Mouse (Mus musculus): ENCODE measurements around the gene Slc24a2. TPM values are rescaled to one million over a fixed set of nuclear protein-coding genes. Genes with fewer than 3 reads are reported as not detected.

Gene Slc24a2
- polyA plus RNA-seq, 1 experiment from 2014 or later: 1.0 TPM

GRCm38 (mm10) chr4:87109331-87110059 is 120.8 kb downstream of the Slc24a2 start:
- Histone ChIP-seq H3K4me3 (no peak overlapping the region), H3K4me1 (no peaks in the 10 kb centered on the region), H3K36me3 (no peaks in the 10 kb centered on the region), H3K27me3 (no peaks in the 10 kb centered on the region), H3K9me3 (no peaks in the 10 kb centered on the region), H3K9ac (no peak overlapping the region), H3K4me2 (no peak overlapping the region), H3K27ac (no peak overlapping the region)
- WGBS: 84% methylated on average over 8 of the region's 8 CpGs
- ATAC-seq (ENCODE audit: insufficient number of reproducible peaks, insufficient read depth, low FRiP score, low TSS enrichment, low read depth): no peak

- Histone ChIP-seq H3K4me2 (no peak overlapping the region), H3K27ac (no peak overlapping the region), H3K4me3 (no peak overlapping the region), H3K27me3 (no peaks in the 10 kb centered on the region), H3K36me3 (no peaks in the 10 kb centered on the region), H3K4me1 (no peaks in the 10 kb centered on the region), H3K9me3 (no peaks in the 10 kb centered on the region), H3K9ac (no peak overlapping the region)
- 0 out of 2 replicates have a peak, but pooled peaks have one; percentile 15 for ATAC-seq (ENCODE audit: insufficient number of reproducible peaks, insufficient read depth, low FRiP score, low TSS enrichment, low read depth)
- WGBS: 63% methylated on average over 5 of the region's 5 CpGs
Measured at GRCm38 (mm10) chr4:87100936-87101335, 129.3 kb downstream of the Slc24a2 start.

GRCm38 (mm10) chr4:87096186-87096585 is 134.1 kb downstream of the Slc24a2 start:
- no peak for ATAC-seq (ENCODE audit: insufficient number of reproducible peaks, insufficient read depth, low FRiP score, low TSS enrichment, low read depth)
- Histone ChIP-seq H3K27ac (no peak overlapping the region), H3K36me3 (no peaks in the 10 kb centered on the region), H3K4me2 (no peak overlapping the region), H3K27me3 (no peaks in the 10 kb centered on the region), H3K9me3 (no peaks in the 10 kb centered on the region), H3K9ac (no peak overlapping the region), H3K4me3 (no peak overlapping the region), H3K4me1 (no peaks in the 10 kb centered on the region)
- 75% methylated on average over 5 of the region's 5 CpGs for WGBS

- H3K9me3 ChIP-seq: no peaks in the 10 kb centered on the region
- no peaks in the 10 kb centered on the region for H3K36me3 ChIP-seq
- 0 out of 2 replicates have a peak, but pooled peaks cover 3% of the 10 kb centered on the region for H3K27me3 ChIP-seq
- no peak overlapping the region for H3K9ac ChIP-seq
- H3K4me3 ChIP-seq: no peak overlapping the region
- no peaks in the 10 kb centered on the region for H3K4me1 ChIP-seq
- 86% methylated on average over 3 of the region's 3 CpGs for WGBS
- H3K4me2 ChIP-seq: no peak overlapping the region
- no peak for ATAC-seq (ENCODE audit: insufficient number of reproducible peaks, insufficient read depth, low FRiP score, low TSS enrichment, low read depth)
- no peak overlapping the region for H3K27ac ChIP-seq
Measured at GRCm38 (mm10) chr4:87093612-87094011, 136.7 kb downstream of the Slc24a2 start.

- no peak overlapping the region for H3K27ac ChIP-seq
- peaks cover 6% of the 10 kb centered on the region; the same call in 1 of the 2 replicates for H3K4me1 ChIP-seq
- no peaks in the 10 kb centered on the region for H3K9me3 ChIP-seq
- H3K9ac ChIP-seq: no peak overlapping the region
- ATAC-seq (ENCODE audit: insufficient number of reproducible peaks, insufficient read depth, low FRiP score, low TSS enrichment, low read depth): no peak
- H3K4me3 ChIP-seq: no peak overlapping the region
- H3K27me3 ChIP-seq: 0 out of 2 replicates have a peak, but pooled peaks cover 4% of the 10 kb centered on the region
- no peak overlapping the region for H3K4me2 ChIP-seq
- no peaks in the 10 kb centered on the region for H3K36me3 ChIP-seq
Measured at GRCm38 (mm10) chr4:87090841-87091240, 139.4 kb downstream of the Slc24a2 start.

- Histone ChIP-seq H3K4me2 (no peak overlapping the region), H3K27me3 (peaks cover 14% of the 10 kb centered on the region; the same call in 1 of the 2 replicates), H3K9ac (no peak overlapping the region), H3K4me1 (peaks cover 6% of the 10 kb centered on the region; the same call in 1 of the 2 replicates), H3K27ac (no peak overlapping the region), H3K9me3 (no peaks in the 10 kb centered on the region), H3K36me3 (no peaks in the 10 kb centered on the region), H3K4me3 (no peak overlapping the region)
- 72% methylated on average over 6 of the region's 6 CpGs for WGBS
- no peak for ATAC-seq (ENCODE audit: insufficient number of reproducible peaks, insufficient read depth, low FRiP score, low TSS enrichment, low read depth)
Measured at GRCm38 (mm10) chr4:87088713-87089112, 141.6 kb downstream of the Slc24a2 start.

- no peak overlapping the region for H3K4me2 ChIP-seq
- H3K9ac ChIP-seq: no peak overlapping the region
- no peak for ATAC-seq (ENCODE audit: insufficient number of reproducible peaks, insufficient read depth, low FRiP score, low TSS enrichment, low read depth)
- peaks cover 14% of the 10 kb centered on the region; the same call in 1 of the 2 replicates for H3K27me3 ChIP-seq
- H3K36me3 ChIP-seq: no peaks in the 10 kb centered on the region
- H3K27ac ChIP-seq: no peak overlapping the region
- H3K4me1 ChIP-seq: peaks cover 6% of the 10 kb centered on the region; the same call in 1 of the 2 replicates
- no peaks in the 10 kb centered on the region for H3K9me3 ChIP-seq
- no peak overlapping the region for H3K4me3 ChIP-seq
- WGBS: 64% methylated on average over 5 of the region's 5 CpGs
Measured at GRCm38 (mm10) chr4:87087597-87087996, 142.7 kb downstream of the Slc24a2 start.

GRCm38 (mm10) chr4:87086933-87087577 is 143.2 kb downstream of the Slc24a2 start:
- Histone ChIP-seq H3K9me3 (no peaks in the 10 kb centered on the region), H3K36me3 (no peaks in the 10 kb centered on the region), H3K27me3 (peaks cover 14% of the 10 kb centered on the region; the same call in 1 of the 2 replicates), H3K27ac (no peak overlapping the region), H3K4me1 (peaks cover 6% of the 10 kb centered on the region; the same call in 1 of the 2 replicates), H3K4me3 (no peak overlapping the region), H3K9ac (no peak overlapping the region), H3K4me2 (no peak overlapping the region)
- ATAC-seq (ENCODE audit: insufficient number of reproducible peaks, insufficient read depth, low FRiP score, low TSS enrichment, low read depth): no peak
- 34% methylated on average over 11 of the region's 11 CpGs for WGBS

GRCm38 (mm10) chr4:87081321-87081720 is 149.0 kb downstream of the Slc24a2 start:
- Histone ChIP-seq H3K9me3 (no peaks in the 10 kb centered on the region), H3K4me2 (no peak overlapping the region), H3K36me3 (no peaks in the 10 kb centered on the region), H3K9ac (no peak overlapping the region), H3K27me3 (peaks cover 10% of the 10 kb centered on the region; the same call in 1 of the 2 replicates), H3K4me1 (no peaks in the 10 kb centered on the region), H3K27ac (no peak overlapping the region), H3K4me3 (no peak overlapping the region)
- 85% methylated on average over 6 of the region's 6 CpGs for WGBS
- ATAC-seq (ENCODE audit: insufficient number of reproducible peaks, insufficient read depth, low FRiP score, low TSS enrichment, low read depth): no peak

GRCm38 (mm10) chr4:87079305-87079704 is 151.0 kb downstream of the Slc24a2 start:
- 83% methylated on average over 4 of the region's 4 CpGs for WGBS
- Histone ChIP-seq H3K27me3 (peaks cover 2% of the 10 kb centered on the region; the same call in 1 of the 2 replicates), H3K4me3 (no peak overlapping the region), H3K36me3 (no peaks in the 10 kb centered on the region), H3K9me3 (no peaks in the 10 kb centered on the region), H3K4me2 (no peak overlapping the region), H3K27ac (no peak overlapping the region), H3K4me1 (peaks cover 3% of the 10 kb centered on the region; the same call in 1 of the 2 replicates), H3K9ac (no peak overlapping the region)
- ATAC-seq (ENCODE audit: insufficient number of reproducible peaks, insufficient read depth, low FRiP score, low TSS enrichment, low read depth): no peak

- Histone ChIP-seq H3K27me3 (no peaks in the 10 kb centered on the region), H3K4me3 (no peak overlapping the region), H3K4me2 (no peak overlapping the region), H3K9me3 (no peaks in the 10 kb centered on the region), H3K9ac (no peak overlapping the region), H3K36me3 (no peaks in the 10 kb centered on the region), H3K27ac (no peak overlapping the region), H3K4me1 (peaks cover 3% of the 10 kb centered on the region; the same call in 1 of the 2 replicates)
- 50% methylated on average over 2 of the region's 2 CpGs for WGBS
- no peak for ATAC-seq (ENCODE audit: insufficient number of reproducible peaks, insufficient read depth, low FRiP score, low TSS enrichment, low read depth)
Measured at GRCm38 (mm10) chr4:87078726-87079125, 151.6 kb downstream of the Slc24a2 start.

GRCm38 (mm10) chr4:87075761-87076160 is 154.5 kb downstream of the Slc24a2 start:
- H3K9ac ChIP-seq: no peak overlapping the region
- ATAC-seq (ENCODE audit: insufficient number of reproducible peaks, insufficient read depth, low FRiP score, low TSS enrichment, low read depth): no peak
- H3K4me2 ChIP-seq: no peak overlapping the region
- H3K4me3 ChIP-seq: no peak overlapping the region
- WGBS: 25% methylated on average over 3 of the region's 3 CpGs
- H3K36me3 ChIP-seq: no peaks in the 10 kb centered on the region
- H3K9me3 ChIP-seq: no peaks in the 10 kb centered on the region
- no peaks in the 10 kb centered on the region for H3K27me3 ChIP-seq
- H3K4me1 ChIP-seq: peaks cover 3% of the 10 kb centered on the region; the same call in 1 of the 2 replicates
- no peak overlapping the region for H3K27ac ChIP-seq

Data from embryonic facial prominence, embryonic 13.5 days (tissue).